8 mouse cellular contexts compared by ENCODE assay signal in genomic region chr4:134914864-134915209, GRCm38 (mm10). TPM values are rescaled to one million over a fixed set of nuclear protein-coding genes. Genes with fewer than 3 reads are reported as not detected.
A peak's percentile ranks its signal among the peaks of the same experiment; 100 is the strongest.
DNase-seq lines count a peak whose midpoint lies in the region; ATAC-seq and TF ChIP-seq lines count a peak whose summit lies in the region.

Tmem50a (minus strand) TSS chr4:134915024.

- no peak for TF ChIP-seq CTCF in gastrocnemius, adult 2 months (IDR thresholded peaks at IDR 0.05)

- peaks cover 59% of the 10 kb centered on the region for H3K79me2 ChIP-seq in macrophage (ENCODE audit: inconsistent target)

- peak within 1 kb of the TSS; percentile 93 for H3K4me3 ChIP-seq in gastrocnemius, adult 2 months
- peak within 1 kb of the TSS; percentile 72 for H3K4me3 ChIP-seq in hindbrain, embryonic 16.5 days (ENCODE audit: low read length)
- peak within 1 kb of the TSS; percentile 79 for H3K4me3 ChIP-seq in macrophage (ENCODE audit: inconsistent target)

- no peaks in the 10 kb centered on the region for H3K27me3 ChIP-seq in hindbrain, embryonic 16.5 days (replicated peaks; ENCODE audit: control insufficient read depth, insufficient read depth, low read length)

- peaks cover 7% of the 10 kb centered on the region for H3K4me1 ChIP-seq in hindbrain, embryonic 16.5 days (ENCODE audit: control insufficient read depth, insufficient read depth, low read depth, low read length)

- no peaks in the 10 kb centered on the region for H3K9me3 ChIP-seq in hindbrain, embryonic 16.5 days (ENCODE audit: control insufficient read depth, low read length)

- H3K9ac ChIP-seq in hindbrain, embryonic 16.5 days (ENCODE audit: low read depth, low read length), result peak within 1 kb of the TSS; percentile 83

- peak within 1 kb of the TSS; percentile 97 for H3K27ac ChIP-seq in gastrocnemius, adult 2 months
- H3K27ac ChIP-seq in hindbrain, embryonic 16.5 days (ENCODE audit: low read depth, low read length), result peak within 1 kb of the TSS; percentile 87
- peak within 1 kb of the TSS; percentile 87 for H3K27ac ChIP-seq in macrophage

- H3K36me3 ChIP-seq in hindbrain, embryonic 16.5 days (ENCODE audit: control insufficient read depth, insufficient read depth, low read length), result peaks cover 3% of the 10 kb centered on the region; the same call in 1 of the 2 replicates
- H3K36me3 ChIP-seq in macrophage (ENCODE audit: inconsistent target), result peaks cover 14% of the 10 kb centered on the region

- intact Hi-C loops in gastrocnemius, adult 2 months (cut with DNase I), result no loop called here

- 0% methylated on average over 23 of the region's 25 CpGs for WGBS in hindbrain, embryonic 16.5 days
- under 1% methylated on average over 22 of the region's 25 CpGs for WGBS in macrophage (ENCODE audit: missing documents)

- peak; percentile 96 for DNase-seq in gastrocnemius, adult 2 months
- DNase-seq in left cerebral cortex, adult 18-20 months (ENCODE audit: low spot score in 2 of 2), result peak; percentile 92 to 93
- peak; percentile 83 for DNase-seq in retina, postnatal 7 days (ENCODE audit: low read depth, low spot score)
- peak; percentile 91 to 94 for DNase-seq in urinary bladder, adult 18-20 months (ENCODE audit: low spot score in 2 of 2)

- ATAC-seq in activated CD4-positive, CD25-positive, alpha-beta regulatory T cell, adult 4 months, result peak; percentile 63
- ATAC-seq in common myeloid progenitor, adult 5-6 weeks (replicated peaks; ENCODE audit: low read depth, poor library complexity, severe bottlenecking), result peak; percentile 84
- peak; percentile 91 for ATAC-seq in hindbrain, embryonic 16.5 days

- peak within 1 kb of the TSS; percentile 79 for H3K4me2 ChIP-seq in hindbrain, embryonic 16.5 days (ENCODE audit: low read length)

RNA-seq across cellular contexts. Expression of gene Tmem50a, which starts in this region (rescaled TPM):
- 100 to 1,000 TPM; 555 to 571 TPM for polyA plus RNA-seq in activated CD4-positive, CD25-positive, alpha-beta regulatory T cell, adult 4 months (2017; shearing (Covaris generic))
- 168 and 202 TPM in 2 replicates for total RNA-seq in common myeloid progenitor, adult 5-6 weeks (2017)
- 10 to 100 TPM; 27.8 to 30.9 TPM for total RNA-seq in gastrocnemius, adult 2 months (2021)
- polyA plus RNA-seq in hindbrain, embryonic 16.5 days (2015; fragmentation: Nextera tagmentation; extraction: Ambion mirVana), result 214 and 227 TPM in 2 replicates
- 100 to 1,000 TPM; 119 to 127 TPM for total RNA-seq in left cerebral cortex, adult 18-20 months (2021)
- 10 to 100 TPM in 24 of 26 experiments, 1 to 10 TPM in 2; 6.3 to 68.8 (median 31.3) TPM for total RNA-seq in macrophage (2018; cell fraction: chromatin; rRNA removed)
- 100 to 1,000 TPM; 294 to 457 (median 369) TPM for total RNA-seq in macrophage (2018; cell fraction: cytosol; rRNA removed)
- total RNA-seq in macrophage (2018; cell fraction: nucleus; rRNA removed), result 100 to 1,000 TPM; 103 to 331 (median 212) TPM
- polyA plus RNA-seq in macrophage (2018), result 279 to 472 TPM (median 312 TPM) in 3 replicates

Comparison
In these comparisons a context has a peak if more than half of its experiments do, and no peak if none do; other contexts are left out.
1. Peak in every context shown above with its lines: DNase-seq, ATAC-seq, H3K4me3 ChIP-seq and H3K27ac ChIP-seq.